Mouse (Mus musculus): ENCODE results near the gene Fignl2. TPM values are rescaled to one million over a fixed set of nuclear protein-coding genes. Genes with fewer than 3 reads are reported as not detected.

The Fignl2 gene
- polyA plus RNA-seq, 1 experiment from 2014 or later = 0.26 TPM

- Histone ChIP-seq H3K4me1 (ENCODE audit: control insufficient read depth in 2 of 2, insufficient read depth in 2 of 2, low read length in 2 of 2) (peaks cover 10 to 11% of the 10 kb centered on the region in 2 experiments; a peak in 3 of 4 replicates), H3K27ac (replicated peaks in 1 of 2; ENCODE audit: control insufficient read depth in 1 of 2, insufficient read depth in 1 of 2, low read depth in 2 of 2, low read length in 2 of 2) (no peak overlapping the region), H3K4me2 (ENCODE audit: low read length) (no peak overlapping the region)
Measured at GRCm38 (mm10) chr15:101065069-101065468, 13.3 kb downstream of the Fignl2 start.

GRCm38 (mm10) chr15:101060280-101060852, 18.0 kb downstream of the Fignl2 start:
- WGBS = 75% methylated on average over 11 of the region's 11 CpGs
- Histone ChIP-seq H3K27me3 (ENCODE audit: control insufficient read depth, insufficient read depth, low read length) (peaks cover 7% of the 10 kb centered on the region), H3K9ac (ENCODE audit: low read length) (no peak overlapping the region), H3K27ac (replicated peaks in 1 of 2; ENCODE audit: control insufficient read depth in 1 of 2, insufficient read depth in 1 of 2, low read depth in 2 of 2, low read length in 2 of 2) (no peak overlapping the region), H3K36me3 (ENCODE audit: control insufficient read depth, insufficient read depth, low read length) (no peaks in the 10 kb centered on the region), H3K4me1 (ENCODE audit: control insufficient read depth in 2 of 2, insufficient read depth in 2 of 2, low read length in 2 of 2) (peaks cover 6 to 7% of the 10 kb centered on the region in 2 experiments; a peak in 2 of 4 replicates), H3K4me3 (ENCODE audit: control insufficient read depth in 1 of 2, insufficient read depth in 1 of 2, low read depth in 1 of 2, low read length in 2 of 2) (no peak overlapping the region), H3K9me3 (ENCODE audit: control insufficient read depth, low read length) (no peaks in the 10 kb centered on the region), H3K4me2 (ENCODE audit: low read length) (no peak overlapping the region)
- ATAC-seq (ENCODE audit: insufficient number of reproducible peaks, insufficient read depth, low FRiP score, low read depth) = no peak

More at GRCm38 (mm10) chr15:101065069-101065468, 13.3 kb downstream of the Fignl2 start:
- H3K9ac ChIP-seq (ENCODE audit: low read length) = no peak overlapping the region
- peaks cover 3% of the 10 kb centered on the region; the same call in 1 of the 2 replicates for H3K27me3 ChIP-seq (ENCODE audit: control insufficient read depth, insufficient read depth, low read length)
- ATAC-seq (ENCODE audit: insufficient number of reproducible peaks, insufficient read depth, low FRiP score, low read depth) = no peak
- H3K9me3 ChIP-seq (ENCODE audit: control insufficient read depth, low read length) = no peaks in the 10 kb centered on the region
- 30% methylated on average over 6 of the region's 6 CpGs for WGBS
- H3K4me3 ChIP-seq (ENCODE audit: control insufficient read depth in 1 of 2, insufficient read depth in 1 of 2, low read depth in 1 of 2, low read length in 2 of 2) = no peak overlapping the region
- H3K36me3 ChIP-seq (ENCODE audit: control insufficient read depth, insufficient read depth, low read length) = no peaks in the 10 kb centered on the region

GRCm38 (mm10) chr15:101059570-101060279, 18.6 kb downstream of the Fignl2 start:
- Histone ChIP-seq H3K4me2 (ENCODE audit: low read length) (no peak overlapping the region), H3K9me3 (ENCODE audit: control insufficient read depth, low read length) (no peaks in the 10 kb centered on the region), H3K4me1 (ENCODE audit: control insufficient read depth in 2 of 2, insufficient read depth in 2 of 2, low read length in 2 of 2) (peaks cover 0 to 1% of the 10 kb centered on the region in 2 experiments; a peak in 1 of 4 replicates), H3K27ac (replicated peaks in 1 of 2; ENCODE audit: control insufficient read depth in 1 of 2, insufficient read depth in 1 of 2, low read depth in 2 of 2, low read length in 2 of 2) (no peak overlapping the region), H3K36me3 (ENCODE audit: control insufficient read depth, insufficient read depth, low read length) (no peaks in the 10 kb centered on the region), H3K4me3 (ENCODE audit: control insufficient read depth in 1 of 2, insufficient read depth in 1 of 2, low read depth in 1 of 2, low read length in 2 of 2) (no peak overlapping the region), H3K27me3 (ENCODE audit: control insufficient read depth, insufficient read depth, low read length) (peaks cover 14% of the 10 kb centered on the region), H3K9ac (ENCODE audit: low read length) (no peak overlapping the region)
- ATAC-seq (ENCODE audit: insufficient number of reproducible peaks, insufficient read depth, low FRiP score, low read depth) = no peak
- WGBS = 55% methylated on average over 9 of the region's 9 CpGs

- WGBS = 48% methylated on average over 10 of the region's 10 CpGs
- ATAC-seq (ENCODE audit: insufficient number of reproducible peaks, insufficient read depth, low FRiP score, low read depth) = no peak; the same call in 1 of the 2 replicates
- Histone ChIP-seq H3K4me3 (ENCODE audit: control insufficient read depth in 1 of 2, insufficient read depth in 1 of 2, low read depth in 1 of 2, low read length in 2 of 2) (no peak overlapping the region), H3K9me3 (ENCODE audit: control insufficient read depth, low read length) (no peaks in the 10 kb centered on the region), H3K9ac (ENCODE audit: low read length) (no peak overlapping the region), H3K4me1 (ENCODE audit: control insufficient read depth in 2 of 2, insufficient read depth in 2 of 2, low read length in 2 of 2) (peaks cover 0 to 10% of the 10 kb centered on the region in 2 experiments; a peak in 2 of 4 replicates), H3K4me2 (ENCODE audit: low read length) (no peak overlapping the region), H3K36me3 (ENCODE audit: control insufficient read depth, insufficient read depth, low read length) (no peaks in the 10 kb centered on the region), H3K27ac (replicated peaks in 1 of 2; ENCODE audit: control insufficient read depth in 1 of 2, insufficient read depth in 1 of 2, low read depth in 2 of 2, low read length in 2 of 2) (no peak overlapping the region), H3K27me3 (ENCODE audit: control insufficient read depth, insufficient read depth, low read length) (peaks cover 48% of the 10 kb centered on the region)
Measured at GRCm38 (mm10) chr15:101056225-101056624, 22.1 kb downstream of the Fignl2 start.

- WGBS = 73% methylated on average over 10 of the region's 10 CpGs
- Histone ChIP-seq H3K4me1 (ENCODE audit: control insufficient read depth in 2 of 2, insufficient read depth in 2 of 2, low read length in 2 of 2) (peaks cover 0 to 10% of the 10 kb centered on the region in 2 experiments; a peak in 2 of 4 replicates), H3K4me3 (ENCODE audit: control insufficient read depth in 1 of 2, insufficient read depth in 1 of 2, low read depth in 1 of 2, low read length in 2 of 2) (no peak overlapping the region), H3K9ac (ENCODE audit: low read length) (no peak overlapping the region), H3K9me3 (ENCODE audit: control insufficient read depth, low read length) (no peaks in the 10 kb centered on the region), H3K27ac (replicated peaks in 1 of 2; ENCODE audit: control insufficient read depth in 1 of 2, insufficient read depth in 1 of 2, low read depth in 2 of 2, low read length in 2 of 2) (no peak overlapping the region), H3K4me2 (ENCODE audit: low read length) (no peak overlapping the region), H3K27me3 (ENCODE audit: control insufficient read depth, insufficient read depth, low read length) (peaks cover 65% of the 10 kb centered on the region), H3K36me3 (ENCODE audit: control insufficient read depth, insufficient read depth, low read length) (0 out of 2 replicates have a peak, but pooled peaks cover 2% of the 10 kb centered on the region)
- ATAC-seq (ENCODE audit: insufficient number of reproducible peaks, insufficient read depth, low FRiP score, low read depth) = no peak
Measured at GRCm38 (mm10) chr15:101054541-101054940, 23.8 kb downstream of the Fignl2 start.

- H3K9ac ChIP-seq (ENCODE audit: low read length) = peak overlapping the region; percentile 41; the same call in 1 of the 2 replicates
- H3K27ac ChIP-seq (replicated peaks in 1 of 2; ENCODE audit: control insufficient read depth in 1 of 2, insufficient read depth in 1 of 2, low read depth in 2 of 2, low read length in 2 of 2) = no peak overlapping the region
- H3K36me3 ChIP-seq (ENCODE audit: control insufficient read depth, insufficient read depth, low read length) = 0 out of 2 replicates have a peak, but pooled peaks cover 2% of the 10 kb centered on the region
- ATAC-seq (ENCODE audit: insufficient number of reproducible peaks, insufficient read depth, low FRiP score, low read depth) = no peak
- peaks cover 0 to 10% of the 10 kb centered on the region in 2 experiments; a peak in 2 of 4 replicates for H3K4me1 ChIP-seq (ENCODE audit: control insufficient read depth in 2 of 2, insufficient read depth in 2 of 2, low read length in 2 of 2)
- 17% methylated on average over 51 of the region's 65 CpGs for WGBS
- peak overlapping the region; percentile 69 for H3K4me2 ChIP-seq (ENCODE audit: low read length)
- H3K4me3 ChIP-seq (ENCODE audit: control insufficient read depth in 1 of 2, insufficient read depth in 1 of 2, low read depth in 1 of 2, low read length in 2 of 2) = peak overlapping the region; percentile 39 to 41
- peaks cover 71% of the 10 kb centered on the region for H3K27me3 ChIP-seq (ENCODE audit: control insufficient read depth, insufficient read depth, low read length)
- H3K9me3 ChIP-seq (ENCODE audit: control insufficient read depth, low read length) = no peaks in the 10 kb centered on the region
Measured at GRCm38 (mm10) chr15:101053832-101054459, 24.4 kb downstream of the Fignl2 start.

Data from heart, embryonic 14.5 days (tissue).